Mouse (Mus musculus) CD8-positive naive resting alpha-beta T cell, adult 57 days (primary cell): ENCODE data around the gene Gm34653. TPM values are rescaled to one million over a fixed set of nuclear protein-coding genes. Genes with fewer than 3 reads are reported as not detected.

Experiments used
- total RNA-seq: library from RNA; stranded (reverse); gene quantifications from one replicate; pipeline ENCODE4 v1.2.4, GENCODE M21; 2023

The Gm34653 gene
- total RNA-seq: not detected

DNA sequence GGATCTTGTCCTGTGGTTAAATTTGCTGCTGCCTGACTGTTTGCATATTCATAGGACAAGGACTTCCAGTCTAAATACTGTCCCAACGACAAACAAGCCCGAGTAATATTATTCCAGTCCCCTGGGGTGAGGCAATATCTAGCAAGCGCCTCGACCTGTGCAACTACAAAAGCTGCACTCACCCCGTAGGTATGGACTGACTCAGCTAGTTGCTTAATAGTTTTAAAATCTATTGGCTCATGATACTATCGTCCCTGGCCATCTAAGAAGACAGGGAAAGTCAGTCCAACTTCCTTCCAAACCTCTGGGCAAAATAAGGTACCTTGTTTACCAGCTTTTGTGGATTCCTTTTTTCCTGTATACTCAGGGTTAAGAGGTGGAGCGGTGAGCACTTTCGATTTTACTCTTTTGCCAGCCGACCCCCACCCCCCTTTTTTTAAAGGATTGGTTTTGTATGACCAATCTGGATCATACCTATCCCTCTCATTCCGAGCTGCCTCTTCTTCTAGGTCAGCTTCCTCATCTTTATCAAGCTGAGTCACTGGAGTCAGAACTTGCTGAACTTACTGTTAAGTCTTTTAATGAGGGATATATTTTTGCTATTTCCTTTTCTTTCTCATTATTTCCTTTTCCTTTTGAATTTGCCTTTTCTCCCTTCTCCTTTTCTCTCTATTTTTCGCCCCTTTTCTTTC is at the start of gene Gm34653:
Gm34653 (plus strand) TSS at position 242 of the 692 bp plus-strand sequence.

DNA sequence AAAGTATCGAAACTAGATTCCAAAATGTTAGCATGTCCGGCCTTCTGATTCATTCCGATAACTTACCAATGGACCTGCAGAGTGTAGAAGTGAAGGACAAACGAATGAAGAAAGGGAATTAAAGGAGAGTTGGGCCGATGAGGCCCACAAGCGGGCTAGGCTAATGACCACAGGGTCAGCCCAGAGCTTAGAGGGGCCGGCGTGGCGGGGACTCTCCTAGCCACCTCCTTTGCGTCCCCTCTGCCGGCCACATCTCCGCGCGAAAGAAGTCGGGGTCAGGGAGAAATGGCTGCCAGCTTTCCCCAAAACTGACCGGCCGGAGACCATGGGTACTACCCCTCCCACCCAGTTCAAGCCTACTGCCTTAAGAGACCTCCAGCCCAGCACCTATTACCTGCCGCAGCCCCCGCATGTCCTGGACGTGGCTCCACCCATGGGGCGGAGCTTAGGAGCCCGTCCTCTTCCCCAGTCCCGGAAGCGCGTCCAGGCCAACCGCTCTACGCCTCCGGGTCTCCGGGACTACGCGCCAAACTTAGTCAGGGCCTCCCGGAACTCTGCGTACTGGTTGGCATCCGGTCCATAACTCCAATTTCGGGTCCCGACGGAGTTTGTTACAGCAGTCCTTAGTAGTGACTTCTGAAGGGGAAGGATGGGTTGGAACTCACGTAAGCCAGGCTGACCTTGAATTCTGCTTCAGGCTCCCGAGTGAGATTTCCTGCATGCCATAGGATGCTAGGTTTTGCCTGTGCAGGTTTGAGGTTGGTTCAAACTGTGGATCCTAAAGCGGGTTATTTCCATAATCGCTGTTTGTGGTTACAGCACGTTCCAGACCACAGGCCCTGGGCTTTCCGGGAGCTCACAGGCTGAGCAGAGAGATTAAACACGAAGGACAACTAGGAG is 33.2 kb upstream of the Gm34653 start, which contains the start of gene Rabepk:
Rabepk (minus strand) TSS at position 556 of the 900 bp plus-strand sequence.

GRCm38 (mm10) chr2:34825827-34826459 is 6.9 kb upstream of the Gm34653 start, which contains the start of gene Fbxw2:
Gene Fbxw2, minus strand, starts transcription at chr2:34826311.

GRCm38 (mm10) chr2:34874271-34874670 is 41.5 kb downstream of the Gm34653 start, which contains the start of gene Cutal:
Gene Cutal, plus strand, starts transcription at chr2:34874396.

DNA sequence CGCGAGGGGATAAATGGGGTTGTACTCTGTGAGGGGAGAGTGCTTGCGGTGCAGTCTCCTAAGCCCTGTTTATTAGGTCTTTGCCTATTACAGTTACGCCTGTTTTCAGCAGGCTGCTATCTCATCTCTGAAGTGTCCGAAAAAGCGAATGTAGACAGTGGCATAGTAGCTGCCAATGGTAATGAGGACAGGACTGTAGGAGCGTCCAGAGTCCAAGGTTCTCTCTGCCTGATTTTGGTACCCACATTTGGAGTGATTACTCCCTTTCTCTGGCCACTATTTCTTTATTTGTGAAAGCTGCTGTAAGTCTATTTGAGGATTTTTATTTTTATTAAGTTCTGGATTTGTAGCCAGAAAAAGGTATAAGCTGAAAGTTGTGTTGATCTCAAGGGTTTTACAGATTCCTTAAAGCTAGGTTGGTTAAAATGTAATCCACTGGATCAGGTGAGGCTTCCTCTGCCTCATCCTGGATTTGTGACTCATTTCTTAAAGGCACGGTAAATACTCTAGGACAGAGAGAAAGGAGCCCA is 42.1 kb downstream of the Gm34653 start, which contains the start of gene Psmd5:
Psmd5 (minus strand) TSS at position 153 of the 530 bp plus-strand sequence.

Other genes starting within 250 kb of the Gm34653 start
- gene Gapvd1, start 77.8 kb upstream of the Gm34653 start, total RNA-seq: 110 TPM
- 500 TPM for gene Hspa5, start 61.0 kb upstream of the Gm34653 start, total RNA-seq
- gene Rabepk, start 33.1 kb upstream of the Gm34653 start, total RNA-seq: 16.4 TPM
- 100 TPM for gene Fbxw2, start 6.7 kb upstream of the Gm34653 start, total RNA-seq
- gene Cutal, start 41.4 kb downstream of the Gm34653 start, total RNA-seq: not detected
- gene Psmd5, start 42.0 kb downstream of the Gm34653 start, total RNA-seq: 28.4 TPM
- 3.3 TPM for gene Phf19, start 81.0 kb downstream of the Gm34653 start, total RNA-seq
- 218 TPM for gene Traf1, start 128.8 kb downstream of the Gm34653 start, total RNA-seq
- not detected for gene Hc, start 228.4 kb downstream of the Gm34653 start, total RNA-seq